11 mouse cellular contexts compared by ENCODE assay signal in the genomic region with DNA sequence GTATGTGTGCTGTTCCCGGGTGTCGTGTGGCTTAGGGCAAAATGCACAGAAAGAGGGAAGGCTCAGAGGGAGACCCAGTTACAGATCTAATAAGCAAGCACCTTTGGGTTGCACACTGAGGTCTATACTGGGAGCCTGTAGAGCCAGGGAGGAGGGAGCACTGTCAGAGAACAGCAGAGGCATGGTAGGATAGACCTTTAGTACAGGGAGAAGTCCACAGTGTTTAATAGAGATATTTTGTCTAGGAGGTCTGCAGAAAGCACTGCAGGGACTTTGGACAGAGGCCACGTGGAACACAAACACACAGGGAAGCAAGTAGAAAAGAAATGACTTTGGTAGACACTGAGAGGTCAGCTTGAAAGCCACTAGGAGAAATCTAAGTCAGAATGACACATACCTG. TPM values are rescaled to one million over a fixed set of nuclear protein-coding genes. Genes with fewer than 3 reads are reported as not detected.
DNase-seq lines count a peak whose midpoint lies in the region; ATAC-seq and TF ChIP-seq lines count a peak whose summit lies in the region.
"Had no signal": no experiment of that assay in that cellular context is flagged by ENCODE, and none has a peak within 500 bp of the region (broad histone marks: within the 10 kb centered on the region; RNA-seq: fewer than 3 reads in every experiment).

No protein-coding gene starts in this region.

- H3K4me3 ChIP-seq in embryonic facial prominence, embryonic 12.5 days = peak overlapping the region; percentile 54
- peak overlapping the region; percentile 6; the same call in 1 of the 2 replicates for H3K4me3 ChIP-seq in kidney, adult 2 months (ENCODE audit: insufficient read depth, low read depth, low read length)
- H3K4me3 ChIP-seq in liver, embryonic 16.5 days (ENCODE audit: low read depth, low read length) = no peak overlapping the region

- ATAC-seq in embryonic facial prominence, embryonic 12.5 days (ENCODE audit: insufficient number of reproducible peaks, insufficient read depth, low FRiP score, low TSS enrichment) = no peak
- peak; percentile 18; the same call in 1 of the 2 replicates for ATAC-seq in liver, embryonic 16.5 days (ENCODE audit: low read depth)
- no peak for ATAC-seq in monocyte, adult 5-6 weeks (replicated peaks; ENCODE audit: insufficient number of reproducible peaks, low FRiP score, low TSS enrichment, poor library complexity, severe bottlenecking)
- ATAC-seq in erythroblast, adult 5-6 weeks (replicated peaks; ENCODE audit: low FRiP score, poor library complexity, severe bottlenecking) = no peak
- ATAC-seq: activated CD4-positive, CD25-positive, alpha-beta regulatory T cell, adult 4 months had no signal

- no peak for TF ChIP-seq CTCF in kidney, adult 2 months (conservative IDR thresholded peaks at IDR 0.05; ENCODE audit: insufficient read depth, insufficient read length, low read depth, low read length)

- peak; percentile 87 for DNase-seq in heart, adult 11 months
- DNase-seq in heart, postnatal 14 days = no peak
- DNase-seq in kidney, adult 2 months = peak; percentile 72
- no peak for DNase-seq in spleen, postnatal 36 days (ENCODE audit: low spot score in 2 of 2)
- DNase-seq: cerebellum, postnatal 14 days had no signal

- no peaks in the 10 kb centered on the region for H3K27me3 ChIP-seq in embryonic facial prominence, embryonic 12.5 days
- H3K27me3 ChIP-seq in kidney, adult 2 months (replicated peaks; ENCODE audit: control insufficient read depth, insufficient read depth, low read length) = no peaks in the 10 kb centered on the region
- H3K27me3 ChIP-seq in liver, embryonic 16.5 days (ENCODE audit: control insufficient read depth, insufficient read depth, low read depth, low read length) = no peaks in the 10 kb centered on the region

- intact Hi-C loops in heart, postnatal 14 days (cut with DNase I) = no loop called here

- WGBS in embryonic facial prominence, embryonic 12.5 days = 12% methylated on average over 3 of the region's 3 CpGs
- 14% methylated on average over 3 of the region's 3 CpGs for whole genome bisulfite sequencing in kidney, adult 2 months
- 21% methylated on average over 3 of the region's 3 CpGs for WGBS in liver, embryonic 16.5 days (ENCODE audit: insufficient replicate concordance)

- no peak for TF ChIP-seq POLR2A in kidney, adult 2 months (IDR thresholded peaks at IDR 0.05; ENCODE audit: low read depth, low read length)

- no peaks in the 10 kb centered on the region for H3K36me3 ChIP-seq in embryonic facial prominence, embryonic 12.5 days
- no peaks in the 10 kb centered on the region for H3K36me3 ChIP-seq in kidney, adult 2 months (ENCODE audit: control insufficient read depth, insufficient read depth, low read length)
- no peaks in the 10 kb centered on the region for H3K36me3 ChIP-seq in liver, embryonic 16.5 days (ENCODE audit: control insufficient read depth, insufficient read depth)

- H3K4me2 ChIP-seq in embryonic facial prominence, embryonic 12.5 days (replicated peaks) = peak overlapping the region; percentile 82
- H3K4me2 ChIP-seq in liver, embryonic 16.5 days (ENCODE audit: low read depth, low read length) = no peak overlapping the region

- H3K9ac ChIP-seq in embryonic facial prominence, embryonic 12.5 days = peak overlapping the region; percentile 62; the same call in 1 of the 2 replicates
- no peak overlapping the region for H3K9ac ChIP-seq in liver, embryonic 16.5 days (ENCODE audit: low read depth, low read length)

- no peaks in the 10 kb centered on the region for H3K9me3 ChIP-seq in embryonic facial prominence, embryonic 12.5 days
- H3K9me3 ChIP-seq in liver, embryonic 16.5 days (replicated peaks; ENCODE audit: control insufficient read depth, low read length) = no peaks in the 10 kb centered on the region

- H3K27ac ChIP-seq in embryonic facial prominence, embryonic 12.5 days = peak overlapping the region; percentile 90
- peak overlapping the region; percentile 2; the same call in 1 of the 2 replicates for H3K27ac ChIP-seq in kidney, adult 2 months (ENCODE audit: insufficient read depth, low read depth, low read length)
- H3K27ac ChIP-seq in liver, embryonic 16.5 days (ENCODE audit: low read length) = no peak overlapping the region

- peaks cover 16% of the 10 kb centered on the region for H3K4me1 ChIP-seq in embryonic facial prominence, embryonic 12.5 days
- peaks cover 11% of the 10 kb centered on the region for H3K4me1 ChIP-seq in kidney, adult 2 months (ENCODE audit: control insufficient read depth, insufficient read depth, low read length)
- no peaks in the 10 kb centered on the region; the same call in 1 of the 2 replicates for H3K4me1 ChIP-seq in liver, embryonic 16.5 days (ENCODE audit: control insufficient read depth, low read depth, low read length)

RNA-seq across cellular contexts. Expression of gene Cdc42ep5, which starts 0.6 kb away (rescaled TPM):
- total RNA-seq in heart, postnatal 14 days (2021) = 10 to 100 TPM in 1 of 2 experiments, 1 to 10 TPM in 1; 9.0 to 10.2 TPM
- 54.8 and 59.5 TPM in 2 replicates for polyA plus RNA-seq in embryonic facial prominence, embryonic 12.5 days (2016; fragmentation: Nextera tagmentation; extraction: Ambion mirVana)
- 23.5 and 32.1 TPM in 2 replicates for polyA plus RNA-seq in kidney, adult 2 months (2012; rRNA removed)
- polyA plus RNA-seq in liver, embryonic 16.5 days (2015; fragmentation: Nextera tagmentation; extraction: Ambion mirVana) = 5.5 and 6.7 TPM in 2 replicates
- total RNA-seq in monocyte, adult 5-6 weeks (2017) = 2.7 TPM in 1 of 3 replicates, not detected in the others
- not detected in 2 replicates for total RNA-seq in erythroblast, adult 5-6 weeks (2015; ENCODE audit: low replicate concordance)
- not detected in 2 replicates for total RNA-seq in erythroblast, adult 5-6 weeks (2017; ENCODE audit: low replicate concordance)
- total RNA-seq: megakaryocyte-erythroid progenitor cell, adult 5-6 weeks had no signal
- polyA plus RNA-seq: activated CD4-positive, CD25-positive, alpha-beta regulatory T cell, adult 4 months had no signal

RNA-seq across cellular contexts. Expression of gene Leng9, which starts 15.1 kb away (rescaled TPM):
- total RNA-seq in heart, postnatal 14 days (2021) = 1 to 10 TPM; 2.7 to 3.4 TPM
- 2.8 and 4.0 TPM in 2 replicates for polyA plus RNA-seq in embryonic facial prominence, embryonic 12.5 days (2016; fragmentation: Nextera tagmentation; extraction: Ambion mirVana)
- 5.3 and 6.2 TPM in 2 replicates for polyA plus RNA-seq in kidney, adult 2 months (2012; rRNA removed)
- polyA plus RNA-seq in liver, embryonic 16.5 days (2015; fragmentation: Nextera tagmentation; extraction: Ambion mirVana) = 1.0 and 1.2 TPM in 2 replicates
- 26.4 to 29.4 TPM (median 28.3 TPM) in 3 replicates for total RNA-seq in monocyte, adult 5-6 weeks (2017)
- total RNA-seq in erythroblast, adult 5-6 weeks (2015; ENCODE audit: low replicate concordance) = not detected in 2 replicates
- 0.77 and 1.7 TPM in 2 replicates for total RNA-seq in erythroblast, adult 5-6 weeks (2017; ENCODE audit: low replicate concordance)

RNA-seq across cellular contexts. Expression of gene Leng8, which starts 28.4 kb away (rescaled TPM):
- 10 to 100 TPM; 47.6 to 64.6 TPM for total RNA-seq in heart, postnatal 14 days (2021)
- 80.6 and 80.7 TPM in 2 replicates for polyA plus RNA-seq in embryonic facial prominence, embryonic 12.5 days (2016; fragmentation: Nextera tagmentation; extraction: Ambion mirVana)
- polyA plus RNA-seq in kidney, adult 2 months (2012; rRNA removed) = 225 and 407 TPM in 2 replicates
- polyA plus RNA-seq in liver, embryonic 16.5 days (2015; fragmentation: Nextera tagmentation; extraction: Ambion mirVana) = 20.2 and 23.4 TPM in 2 replicates
- total RNA-seq in monocyte, adult 5-6 weeks (2017) = 93.7 to 137 TPM (median 95.1 TPM) in 3 replicates
- total RNA-seq in erythroblast, adult 5-6 weeks (2015; ENCODE audit: low replicate concordance) = 147 and 153 TPM in 2 replicates
- 144 and 160 TPM in 2 replicates for total RNA-seq in erythroblast, adult 5-6 weeks (2017; ENCODE audit: low replicate concordance)

RNA-seq across cellular contexts. Expression of gene Ttyh1, which starts 46.1 kb away (rescaled TPM):
- total RNA-seq in heart, postnatal 14 days (2021) = 1 to 10 TPM; 1.9 to 2.0 TPM
- 10.8 and 16.3 TPM in 2 replicates for polyA plus RNA-seq in embryonic facial prominence, embryonic 12.5 days (2016; fragmentation: Nextera tagmentation; extraction: Ambion mirVana)
- polyA plus RNA-seq in kidney, adult 2 months (2012; rRNA removed) = 2.8 and 7.4 TPM in 2 replicates
- polyA plus RNA-seq in liver, embryonic 16.5 days (2015; fragmentation: Nextera tagmentation; extraction: Ambion mirVana) = 0.20 and 0.50 TPM in 2 replicates
- not detected in 3 replicates for total RNA-seq in monocyte, adult 5-6 weeks (2017)
- not detected in 2 replicates for total RNA-seq in erythroblast, adult 5-6 weeks (2015; ENCODE audit: low replicate concordance)
- total RNA-seq in erythroblast, adult 5-6 weeks (2017; ENCODE audit: low replicate concordance) = 0.28 and 3.0 TPM in 2 replicates
- total RNA-seq: megakaryocyte-erythroid progenitor cell, adult 5-6 weeks had no signal

Comparison
In these comparisons a context has a peak if more than half of its experiments do, and no peak if none do; other contexts are left out.
1. DNase-seq: peak in heart, adult 11 months (single experiment) and kidney, adult 2 months (single experiment); none in heart, postnatal 14 days (0 of 2) and spleen, postnatal 36 days (0 of 2).